In genomic region chr1:86525499-86526115, GRCm38 (mm10) we compare ENCODE assay signal across 8 mouse cellular contexts. TPM values are rescaled to one million over a fixed set of nuclear protein-coding genes. Genes with fewer than 3 reads are reported as not detected.
A peak's percentile ranks its signal among the peaks of the same experiment; 100 is the strongest.
DNase-seq lines count a peak whose midpoint lies in the region; ATAC-seq and TF ChIP-seq lines count a peak whose summit lies in the region.

No protein-coding gene starts in this region.

- peak overlapping the region; percentile 100 for H3K9ac ChIP-seq in intestine, embryonic 14.5 days (ENCODE audit: low read length)
- peak overlapping the region; percentile 96 for H3K9ac ChIP-seq in limb, embryonic 13.5 days
- peak overlapping the region; percentile 86 for H3K9ac ChIP-seq in midbrain, embryonic 13.5 days (replicated peaks)
- H3K9ac ChIP-seq in stomach, embryonic 16.5 days (ENCODE audit: low read length), result peak overlapping the region; percentile 90

- peak overlapping the region; percentile 100 for H3K27ac ChIP-seq in left cerebral cortex, adult 2 months
- H3K27ac ChIP-seq in intestine, embryonic 14.5 days (ENCODE audit: low read depth), result peak overlapping the region; percentile 100
- H3K27ac ChIP-seq in limb, embryonic 13.5 days, result peak overlapping the region; percentile 100
- peak overlapping the region; percentile 100 for H3K27ac ChIP-seq in midbrain, embryonic 13.5 days
- H3K27ac ChIP-seq in stomach, embryonic 16.5 days (ENCODE audit: low read length), result peak overlapping the region; percentile 100

- peak; percentile 25 for ATAC-seq in intestine, embryonic 14.5 days (replicated peaks; ENCODE audit: low FRiP score, low TSS enrichment, low read depth)
- ATAC-seq in limb, embryonic 13.5 days (ENCODE audit: low FRiP score, low read depth), result peak; percentile 6
- ATAC-seq in midbrain, embryonic 13.5 days, result peak; percentile 10
- ATAC-seq in stomach, embryonic 16.5 days (ENCODE audit: insufficient read depth, low FRiP score), result peak; percentile 1

- peak overlapping the region; percentile 99 for H3K4me3 ChIP-seq in left cerebral cortex, adult 2 months
- peak overlapping the region; percentile 100 for H3K4me3 ChIP-seq in intestine, embryonic 14.5 days (ENCODE audit: low read depth, low read length)
- H3K4me3 ChIP-seq in limb, embryonic 13.5 days, result peak overlapping the region; percentile 96
- H3K4me3 ChIP-seq in midbrain, embryonic 13.5 days (replicated peaks), result peak overlapping the region; percentile 100
- H3K4me3 ChIP-seq in stomach, embryonic 16.5 days (replicated peaks; ENCODE audit: low read length), result peak overlapping the region; percentile 93

- H3K27me3 ChIP-seq in intestine, embryonic 14.5 days (replicated peaks; ENCODE audit: control insufficient read depth, insufficient read depth, low read length), result no peaks in the 10 kb centered on the region
- H3K27me3 ChIP-seq in limb, embryonic 13.5 days, result no peaks in the 10 kb centered on the region
- no peaks in the 10 kb centered on the region for H3K27me3 ChIP-seq in midbrain, embryonic 13.5 days
- no peaks in the 10 kb centered on the region for H3K27me3 ChIP-seq in stomach, embryonic 16.5 days (ENCODE audit: control insufficient read depth, insufficient read depth, low read length)

- peaks cover 17% of the 10 kb centered on the region for H3K4me1 ChIP-seq in intestine, embryonic 14.5 days (replicated peaks; ENCODE audit: control insufficient read depth, insufficient read depth, low read length)
- peaks cover 43% of the 10 kb centered on the region for H3K4me1 ChIP-seq in limb, embryonic 13.5 days
- peaks cover 37% of the 10 kb centered on the region for H3K4me1 ChIP-seq in midbrain, embryonic 13.5 days (replicated peaks)
- H3K4me1 ChIP-seq in stomach, embryonic 16.5 days (ENCODE audit: control insufficient read depth, insufficient read depth, low read length), result peaks cover 37% of the 10 kb centered on the region

- intact Hi-C loops in left cerebral cortex, adult 2 months (cut with DNase I), result loop anchor here (1.0 kb wide), 2 partner anchors 21 to 38 kb away; no protein-coding TSS in a partner anchor
- intact Hi-C loops in left cerebral cortex, postnatal 25 days (cut with DNase I), result loop anchor here (1.0 to 5.0 kb wide), 4 partner anchors 21 to 168 kb away; partner anchors contain the start of gene Ncl

- peak overlapping the region; percentile 98 for H3K4me2 ChIP-seq in intestine, embryonic 14.5 days (ENCODE audit: low read length)
- peak overlapping the region; percentile 93 for H3K4me2 ChIP-seq in limb, embryonic 13.5 days (replicated peaks)
- peak overlapping the region; percentile 84 for H3K4me2 ChIP-seq in midbrain, embryonic 13.5 days (replicated peaks)
- peak overlapping the region; percentile 95 for H3K4me2 ChIP-seq in stomach, embryonic 16.5 days (ENCODE audit: low read depth, low read length)

- no peak for TF ChIP-seq CTCF in left cerebral cortex, adult 2 months (IDR thresholded peaks at IDR 0.05)

- under 1% methylated on average over 44 of the region's 44 CpGs for WGBS in intestine, embryonic 14.5 days
- under 1% methylated on average over 44 of the region's 44 CpGs for WGBS in limb, embryonic 13.5 days
- under 1% methylated on average over 44 of the region's 44 CpGs for WGBS in midbrain, embryonic 13.5 days
- WGBS in stomach, embryonic 16.5 days, result under 1% methylated on average over 44 of the region's 44 CpGs

- H3K9me3 ChIP-seq in intestine, embryonic 14.5 days (ENCODE audit: control insufficient read depth, low read length), result no peaks in the 10 kb centered on the region
- no peaks in the 10 kb centered on the region for H3K9me3 ChIP-seq in limb, embryonic 13.5 days
- no peaks in the 10 kb centered on the region for H3K9me3 ChIP-seq in midbrain, embryonic 13.5 days
- no peaks in the 10 kb centered on the region for H3K9me3 ChIP-seq in stomach, embryonic 16.5 days (replicated peaks; ENCODE audit: control insufficient read depth, low read length)

- peak in 1 of 2 experiments; percentile 67 for DNase-seq in left cerebral cortex, adult 2 months (ENCODE audit: extremely low spot score in 1 of 2, low spot score in 2 of 2)
- DNase-seq in left cerebral cortex, postnatal 25 days (ENCODE audit: low spot score in 2 of 2), result no peak
- DNase-seq in c-Kit-negative CD71-positive TER-119-positive erythroid progenitor cells, embryonic 14.5 days (ENCODE audit: low read depth, low spot score), result peak; percentile 81
- DNase-seq in gastrocnemius, adult 8-10 months (ENCODE audit: low spot score in 2 of 2), result peak; percentile 65 to 76
- DNase-seq in intestine, embryonic 14.5 days (ENCODE audit: low spot score), result peak; percentile 91

- peaks cover 14% of the 10 kb centered on the region for H3K36me3 ChIP-seq in intestine, embryonic 14.5 days (ENCODE audit: control insufficient read depth, insufficient read depth, low read length)
- H3K36me3 ChIP-seq in limb, embryonic 13.5 days, result peaks cover 14% of the 10 kb centered on the region
- peaks cover 14% of the 10 kb centered on the region for H3K36me3 ChIP-seq in midbrain, embryonic 13.5 days
- no peaks in the 10 kb centered on the region for H3K36me3 ChIP-seq in stomach, embryonic 16.5 days (ENCODE audit: control insufficient read depth, insufficient read depth, low read length)

RNA-seq across cellular contexts. Expression of gene Ptma, which starts 0.9 kb away (rescaled TPM):
- total RNA-seq in left cerebral cortex, adult 2 months (2021), result 100 to 1,000 TPM; 353 to 363 TPM
- total RNA-seq in left cerebral cortex, postnatal 25 days (2021), result 100 to 1,000 TPM; 359 to 366 TPM
- 10 to 100 TPM; 50.9 to 76.9 (median 67.7) TPM for total RNA-seq in gastrocnemius, adult 8-10 months (2022)
- 2,795 and 2,826 TPM in 2 replicates for polyA plus RNA-seq in intestine, embryonic 14.5 days (2014; fragmentation: Nextera tagmentation; extraction: Ambion mirVana)
- polyA plus RNA-seq in limb, embryonic 13.5 days (2015; fragmentation: Nextera tagmentation; extraction: Ambion mirVana), result 2,828 and 3,051 TPM in 2 replicates
- polyA plus RNA-seq in midbrain, embryonic 13.5 days (2015; fragmentation: Nextera tagmentation; extraction: Ambion mirVana), result 2,381 and 2,469 TPM in 2 replicates
- 1,914 and 2,170 TPM in 2 replicates for polyA plus RNA-seq in stomach, embryonic 16.5 days (2015; fragmentation: Nextera tagmentation; extraction: Ambion mirVana)

RNA-seq across cellular contexts. Expression of gene Pde6d, which starts 56.8 kb away (rescaled TPM):
- total RNA-seq in left cerebral cortex, adult 2 months (2021), result 10 to 100 TPM; 43.7 to 50.3 TPM
- 10 to 100 TPM; 49.4 to 58.1 TPM for total RNA-seq in left cerebral cortex, postnatal 25 days (2021)
- 10 to 100 TPM; 24.5 to 33.4 (median 26.8) TPM for total RNA-seq in gastrocnemius, adult 8-10 months (2022)
- polyA plus RNA-seq in intestine, embryonic 14.5 days (2014; fragmentation: Nextera tagmentation; extraction: Ambion mirVana), result 45.7 and 46.0 TPM in 2 replicates
- polyA plus RNA-seq in limb, embryonic 13.5 days (2015; fragmentation: Nextera tagmentation; extraction: Ambion mirVana), result 74.2 and 75.8 TPM in 2 replicates
- polyA plus RNA-seq in midbrain, embryonic 13.5 days (2015; fragmentation: Nextera tagmentation; extraction: Ambion mirVana), result 86.6 and 90.2 TPM in 2 replicates
- polyA plus RNA-seq in stomach, embryonic 16.5 days (2015; fragmentation: Nextera tagmentation; extraction: Ambion mirVana), result 32.8 and 42.9 TPM in 2 replicates

RNA-seq across cellular contexts. Expression of gene Cops7b, which starts 57.1 kb away (rescaled TPM):
- 10 to 100 TPM; 24.5 TPM for total RNA-seq in left cerebral cortex, adult 2 months (2021)
- 10 to 100 TPM; 27.5 to 29.6 TPM for total RNA-seq in left cerebral cortex, postnatal 25 days (2021)
- total RNA-seq in gastrocnemius, adult 8-10 months (2022), result 10 to 100 TPM in 3 of 4 experiments, 1 to 10 TPM in 1; 9.6 to 10.5 (median 10.3) TPM
- polyA plus RNA-seq in intestine, embryonic 14.5 days (2014; fragmentation: Nextera tagmentation; extraction: Ambion mirVana), result 36.9 and 43.0 TPM in 2 replicates
- polyA plus RNA-seq in limb, embryonic 13.5 days (2015; fragmentation: Nextera tagmentation; extraction: Ambion mirVana), result 52.9 and 53.3 TPM in 2 replicates
- polyA plus RNA-seq in midbrain, embryonic 13.5 days (2015; fragmentation: Nextera tagmentation; extraction: Ambion mirVana), result 67.0 and 70.2 TPM in 2 replicates
- polyA plus RNA-seq in stomach, embryonic 16.5 days (2015; fragmentation: Nextera tagmentation; extraction: Ambion mirVana), result 32.5 and 32.6 TPM in 2 replicates

Comparison
In these comparisons a context has a peak if more than half of its experiments do, and no peak if none do; other contexts are left out.
1. DNase-seq: peak in c-Kit-negative CD71-positive TER-119-positive erythroid progenitor cells, embryonic 14.5 days (single experiment), gastrocnemius, adult 8-10 months (2 of 2) and intestine, embryonic 14.5 days (single experiment); none in left cerebral cortex, postnatal 25 days (0 of 2).
2. Peak in every context shown above with its lines, with median percentiles within 50 percentile points of each other: H3K27ac ChIP-seq, H3K4me3 ChIP-seq, ATAC-seq, H3K4me2 ChIP-seq and H3K9ac ChIP-seq.